Mouse (Mus musculus) stomach, postnatal 0 days (tissue): ENCODE data around the gene Slc9a9.

Source experiments
- CTCF ChIP-seq: IDR thresholded peaks from 2 replicates; pipeline ENCODE4 v1.5.1; 2016; ENCODE audit warnings: antibody characterized with exemption, low read depth, mild to moderate bottlenecking, moderate library complexity
- EP300 ChIP-seq: optimal IDR thresholded peaks from 2 replicates; pipeline ENCODE3; 2016; ENCODE audit warnings: antibody characterized with exemption

DNA sequence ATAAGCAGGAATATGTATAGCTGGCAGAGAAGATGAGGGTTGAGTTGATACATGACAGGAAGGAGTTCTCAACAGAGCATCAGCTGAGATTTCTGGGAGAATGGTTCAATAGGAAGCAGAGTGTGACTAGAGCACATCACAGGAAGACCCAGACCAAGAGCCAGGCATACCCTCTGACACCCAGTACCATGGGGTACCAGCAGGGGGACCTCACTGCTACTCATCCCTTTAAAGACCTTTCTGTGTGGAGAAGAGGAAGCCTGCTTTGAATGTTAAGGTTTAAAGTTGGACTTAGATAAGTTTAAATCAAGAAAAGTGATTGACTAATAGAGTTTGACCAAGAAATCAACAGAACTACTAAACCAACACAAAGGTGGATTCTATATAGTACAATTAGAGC, 257.4 kb downstream of the Slc9a9 start:
- TF ChIP-seq EP300: no peak
- TF ChIP-seq CTCF: peak; percentile 58
